Mouse (Mus musculus) urinary bladder, postnatal 36 days (tissue): ENCODE measurements at regions not wholly inside any gene's neighbourhood (a gene's known extent, or its start where the extent isn't known, plus 50 kb on each side); places are given as distances from the start of the nearest gene placed in this dataset.

ENCODE experiments used
- DNase-seq, 2 experiments: peaks; one replicate each; pipeline ENCODE4 v3.0.0; 2022; ENCODE audit warnings: low spot score in 2 of 2, mixed read lengths in 1 of 2

GRCm38 (mm10) chr6:126362331-126362730 lies 172.9 kb downstream of the Kcna5 start:
- no peak for DNase-seq

- DNase-seq = no peak
Measured at GRCm38 (mm10) chr6:126353346-126353745, 181.9 kb downstream of the Kcna5 start.

- DNase-seq = no peak
Measured at GRCm38 (mm10) chr6:126350476-126350875, 183.8 kb upstream of the Ntf3 start.

- DNase-seq = no peak
Measured at GRCm38 (mm10) chr6:126349905-126350304, 183.2 kb upstream of the Ntf3 start.

- DNase-seq = no peak
Measured at GRCm38 (mm10) chr6:126345221-126345620, 178.5 kb upstream of the Ntf3 start.

- no peak for DNase-seq
Measured at GRCm38 (mm10) chr6:126340098-126340610, 173.4 kb upstream of the Ntf3 start.

- no peak for DNase-seq
Measured at GRCm38 (mm10) chr6:126337711-126338110, 171.0 kb upstream of the Ntf3 start.

- DNase-seq = no peak
Measured at GRCm38 (mm10) chr6:126334258-126334657, 167.5 kb upstream of the Ntf3 start.

- no peak for DNase-seq
Measured at GRCm38 (mm10) chr6:126327187-126327586, 160.5 kb upstream of the Ntf3 start.

- no peak for DNase-seq
Measured at GRCm38 (mm10) chr6:126318523-126318922, 151.8 kb upstream of the Ntf3 start.

- no peak for DNase-seq
Measured at GRCm38 (mm10) chr6:126310786-126311480, 144.2 kb upstream of the Ntf3 start.

GRCm38 (mm10) chr6:126303086-126303485 lies 136.4 kb upstream of the Ntf3 start:
- DNase-seq = no peak

GRCm38 (mm10) chr6:126291581-126291980 lies 124.9 kb upstream of the Ntf3 start:
- DNase-seq = no peak

GRCm38 (mm10) chr6:126287166-126287565 lies 120.5 kb upstream of the Ntf3 start:
- DNase-seq = no peak

- DNase-seq = no peak
Measured at GRCm38 (mm10) chr6:126286201-126286600, 119.5 kb upstream of the Ntf3 start.

GRCm38 (mm10) chr6:126284409-126284808 lies 117.7 kb upstream of the Ntf3 start:
- DNase-seq = no peak

- DNase-seq = no peak
Measured at GRCm38 (mm10) chr6:126280352-126280751, 113.6 kb upstream of the Ntf3 start.

GRCm38 (mm10) chr6:126245986-126246385 lies 79.3 kb upstream of the Ntf3 start:
- DNase-seq = no peak

- DNase-seq = no peak
Measured at GRCm38 (mm10) chr6:126245431-126245830, 78.7 kb upstream of the Ntf3 start.

GRCm38 (mm10) chr6:126242299-126242698 lies 75.6 kb upstream of the Ntf3 start:
- no peak for DNase-seq

GRCm38 (mm10) chr6:126240256-126240655 lies 73.5 kb upstream of the Ntf3 start:
- no peak for DNase-seq
